Mouse (Mus musculus) liver, embryonic 14.5 days (tissue): ENCODE data around the gene Ankrd44. TPM values are rescaled to one million over a fixed set of nuclear protein-coding genes. Genes with fewer than 3 reads are reported as not detected.
A peak's percentile ranks its signal among the peaks of the same experiment; 100 is the strongest.

Experiments
- ATAC-seq: fragments of 200-750 bp; cut with Nextera tagmentation; 2 replicates; pipeline ENCODE4 v1.8.0; 2017; ENCODE audit warnings: moderate number of reproducible peaks, mild to moderate bottlenecking, moderate library complexity; ENCODE audit not compliant: insufficient read depth
- DNase-seq, 3 experiments: peaks; one replicate each; pipeline ENCODE4 v3.0.0-alpha.2; 2012 to 2013; ENCODE audit warnings: low read depth in 3 of 3, low spot score in 3 of 3
- H3K27ac ChIP-seq: fragments of 300-500 bp; sonication (generic); 2 replicates; pipeline ENCODE4 v1.5.1; 2014; ENCODE audit warnings: moderate library complexity, mild to moderate bottlenecking, control low read depth, inconsistent platforms
- H3K27me3 ChIP-seq: fragments of 300-500 bp; sonication (generic); 2 replicates; pipeline ENCODE4 v1.6.1; 2014; ENCODE audit warnings: mild to moderate bottlenecking, low read length, moderate library complexity; ENCODE audit not compliant: control insufficient read depth, insufficient read depth
- H3K36me3 ChIP-seq: fragments of 300-500 bp; sonication (generic); replicated peaks from 2 replicates; pipeline ENCODE4 v1.6.1; 2014; ENCODE audit warnings: low read depth; ENCODE audit not compliant: control insufficient read depth, insufficient read depth
- H3K4me1 ChIP-seq, 2 experiments: fragments of 200-500 bp in 1 of 2; fragments of 300-500 bp in 1 of 2; sonication (generic) in 1 of 2; replicated peaks; 2 replicates each; pipeline ENCODE4 v1.6.1; 2012 to 2014; ENCODE audit warnings: antibody characterized with exemption in 1 of 2, inconsistent platforms in 1 of 2, low read length in 1 of 2; ENCODE audit not compliant: control insufficient read depth in 2 of 2, insufficient read depth in 2 of 2
- H3K4me2 ChIP-seq: fragments of 300-500 bp; sonication (generic); 2 replicates; pipeline ENCODE4 v1.6.1; 2014; ENCODE audit warnings: low read depth, mild to moderate bottlenecking, control low read depth, moderate library complexity
- H3K4me3 ChIP-seq, 2 experiments: fragments of 200-500 bp in 1 of 2; fragments of 300-500 bp in 1 of 2; sonication (generic) in 1 of 2; 2 replicates each; pipeline ENCODE4 v1.5.1; 2012 to 2014; ENCODE audit warnings: low read depth in 2 of 2, low read length in 2 of 2, mild to moderate bottlenecking in 2 of 2, control low read depth in 1 of 2, inconsistent platforms in 1 of 2, moderate library complexity in 1 of 2; ENCODE audit not compliant: insufficient read depth in 1 of 2
- H3K9ac ChIP-seq: fragments of 300-500 bp; sonication (generic); replicated peaks from 2 replicates; pipeline ENCODE4 v1.6.1; 2014; ENCODE audit warnings: mild to moderate bottlenecking, control low read depth, moderate library complexity
- H3K9me3 ChIP-seq: fragments of 300-500 bp; sonication (generic); 2 replicates; pipeline ENCODE4 v1.6.1; 2016; ENCODE audit warnings: low read length, mixed read lengths; ENCODE audit not compliant: control insufficient read depth
- CTCF ChIP-seq: IDR thresholded peaks from 2 replicates; pipeline ENCODE4 v1.5.1; 2016; ENCODE audit warnings: antibody characterized with exemption, low read depth, control low read depth
- EP300 ChIP-seq: IDR thresholded peaks from 2 replicates; pipeline ENCODE4 v1.6.1; 2016; ENCODE audit warnings: antibody characterized with exemption, low read depth
- WGBS: fragments of 180-500 bp; shearing (Covaris S2); extraction: QIAGEN DNeasy Blood & Tissue Kit; methylation state at CpG from one replicate; pipeline ENCODE4 v1.1.7; 2014; ENCODE audit not compliant: insufficient replicate concordance; 5-methylcytosine and 5-hydroxymethylcytosine counted together
- polyA plus RNA-seq, 2 experiments: library from polyadenylated mRNA; depleted of rRNA in 1 of 2; stranded (reverse) in 1 of 2; unstranded in 1 of 2; fragments of >200 nt; fragmentation: Nextera tagmentation in 1 of 2; extraction: Ambion mirVana in 1 of 2; gene quantifications; 2 replicates each; pipeline versions ENCODE4 v1.2.1 to v1.2.3; 2012 to 2014

Gene Ankrd44
- polyA plus RNA-seq, 2 experiments = 4.2 to 6.1 TPM

- ATAC-seq (no peak), DNase-seq (no peak)
- H3K9ac ChIP-seq = no peak overlapping the region
- WGBS = 52% methylated on average over 8 of the region's 8 CpGs
- TF ChIP-seq EP300 (no peak), CTCF (no peak)
- no peak overlapping the region for H3K27ac ChIP-seq
- H3K4me1 ChIP-seq = no peaks in the 10 kb centered on the region
- no peaks in the 10 kb centered on the region for H3K36me3 ChIP-seq
- no peaks in the 10 kb centered on the region for H3K9me3 ChIP-seq
- H3K4me2 ChIP-seq = no peak overlapping the region
- peaks cover 13% of the 10 kb centered on the region for H3K27me3 ChIP-seq
- no peak overlapping the region for H3K4me3 ChIP-seq
These were observed 4.5 kb upstream of the Ankrd44 start for GRCm38 (mm10) chr1:54930670-54931200.

GRCm38 (mm10) chr1:54925451-54925934 is 694 bp downstream of the Ankrd44 start:
- peaks cover 0 to 7% of the 10 kb centered on the region in 2 experiments; a peak in 2 of 4 replicates for H3K4me1 ChIP-seq
- DNase-seq (no peak), ATAC-seq (peak; percentile 5; the same call in 1 of the 2 replicates)
- H3K4me2 ChIP-seq = peak overlapping the region; percentile 78
- peak overlapping the region; percentile 60 for H3K9ac ChIP-seq
- no peaks in the 10 kb centered on the region for H3K36me3 ChIP-seq
- no peak overlapping the region for H3K27ac ChIP-seq
- peaks cover 23% of the 10 kb centered on the region for H3K27me3 ChIP-seq
- TF ChIP-seq EP300 (no peak), CTCF (no peak)
- no peaks in the 10 kb centered on the region for H3K9me3 ChIP-seq
- 2% methylated on average over 30 of the region's 30 CpGs for WGBS
- peak overlapping the region; percentile 67 to 71 for H3K4me3 ChIP-seq

GRCm38 (mm10) chr1:54924760-54925159 is 1.4 kb downstream of the Ankrd44 start:
- H3K36me3 ChIP-seq = no peaks in the 10 kb centered on the region
- TF ChIP-seq EP300 (no peak), CTCF (no peak)
- 54% methylated on average over 7 of the region's 7 CpGs for WGBS

GRCm38 (mm10) chr1:54924309-54924685 is 1.9 kb downstream of the Ankrd44 start:
- no peak overlapping the region for H3K4me3 ChIP-seq

More at GRCm38 (mm10) chr1:54924760-54925159, 1.4 kb downstream of the Ankrd44 start:
- Histone ChIP-seq H3K27ac (no peak overlapping the region), H3K27me3 (peaks cover 23% of the 10 kb centered on the region), H3K4me3 (no peak overlapping the region; a peak in 1 of 4 replicates), H3K9me3 (no peaks in the 10 kb centered on the region), H3K4me2 (peak overlapping the region; percentile 78; the same call in 1 of the 2 replicates), H3K4me1 (peaks cover 0 to 7% of the 10 kb centered on the region in 2 experiments; a peak in 2 of 4 replicates), H3K9ac (no peak overlapping the region)
- DNase-seq (no peak), ATAC-seq (no peak)

GRCm38 (mm10) chr1:54923366-54924308 is 2.5 kb downstream of the Ankrd44 start:
- DNase-seq (no peak), ATAC-seq (no peak)
- Histone ChIP-seq H3K4me1 (peaks cover 0 to 7% of the 10 kb centered on the region in 2 experiments; a peak in 2 of 4 replicates), H3K4me3 (no peak overlapping the region), H3K9me3 (no peaks in the 10 kb centered on the region), H3K36me3 (no peaks in the 10 kb centered on the region), H3K9ac (no peak overlapping the region), H3K27ac (no peak overlapping the region), H3K27me3 (peaks cover 23% of the 10 kb centered on the region), H3K4me2 (no peak overlapping the region; the same call in 1 of the 2 replicates)
- TF ChIP-seq CTCF = no peak
- no peak for TF ChIP-seq EP300
- WGBS = 27% methylated on average over 6 of the region's 6 CpGs

More at GRCm38 (mm10) chr1:54924309-54924685, 1.9 kb downstream of the Ankrd44 start:
- no peak overlapping the region; the same call in none of the 2 replicates for H3K4me2 ChIP-seq
- WGBS = 34% methylated on average over 4 of the region's 4 CpGs
- peaks cover 23% of the 10 kb centered on the region for H3K27me3 ChIP-seq
- no peak for DNase-seq
- H3K36me3 ChIP-seq = no peaks in the 10 kb centered on the region
- TF ChIP-seq CTCF = no peak
- no peak for TF ChIP-seq EP300
- H3K27ac ChIP-seq = no peak overlapping the region
- no peak for ATAC-seq
- no peaks in the 10 kb centered on the region for H3K9me3 ChIP-seq
- no peak overlapping the region for H3K9ac ChIP-seq
- peaks cover 0 to 7% of the 10 kb centered on the region in 2 experiments; a peak in 2 of 4 replicates for H3K4me1 ChIP-seq
